Mouse (Mus musculus) heart, postnatal 36 days (tissue): Measurements from ENCODE around the gene Krt35. TPM values are rescaled to one million over a fixed set of nuclear protein-coding genes. Genes with fewer than 3 reads are reported as not detected.

Experiments
- DNase-seq, 2 experiments: peaks; one replicate each; pipeline ENCODE4 v3.0.0; 2021 to 2022
- intact Hi-C: fragments of 180-260 bp; cut with DNase I; formaldehyde crosslinking; loops from one replicate; pipeline ENCODE4 v1.15.1; 2025
- total RNA-seq, 2 experiments: library from RNA; stranded (reverse); gene quantifications; 2 replicates each; pipeline ENCODE4 v1.2.3; 2021

Krt35 gene
- total RNA-seq, result not detected

DNA sequence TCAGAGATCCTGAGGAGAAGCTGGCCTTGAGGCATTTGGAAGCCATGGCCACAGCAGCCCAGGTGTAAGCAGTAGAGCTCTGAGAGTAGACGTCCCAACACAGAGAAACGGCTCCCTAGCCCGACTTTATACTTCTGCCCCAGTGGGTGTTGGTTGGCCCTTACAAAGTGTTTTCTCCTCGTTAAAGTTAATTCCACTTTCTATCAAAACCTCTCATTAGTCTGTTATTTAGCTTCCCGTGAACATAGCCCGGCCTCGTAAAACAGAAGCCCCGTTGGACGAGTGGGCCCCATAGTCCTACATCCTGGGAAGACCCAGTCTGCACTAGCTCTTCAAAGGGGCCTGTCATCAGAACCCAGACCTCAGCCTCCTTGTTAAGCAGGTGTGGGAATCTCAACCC is at the start of gene Krt35:
TSS of gene Krt35 (minus strand) at position 101 of the 400 bp plus-strand sequence.
- DNase-seq, result no peak
- intact Hi-C loops, result no loop called here

DNA sequence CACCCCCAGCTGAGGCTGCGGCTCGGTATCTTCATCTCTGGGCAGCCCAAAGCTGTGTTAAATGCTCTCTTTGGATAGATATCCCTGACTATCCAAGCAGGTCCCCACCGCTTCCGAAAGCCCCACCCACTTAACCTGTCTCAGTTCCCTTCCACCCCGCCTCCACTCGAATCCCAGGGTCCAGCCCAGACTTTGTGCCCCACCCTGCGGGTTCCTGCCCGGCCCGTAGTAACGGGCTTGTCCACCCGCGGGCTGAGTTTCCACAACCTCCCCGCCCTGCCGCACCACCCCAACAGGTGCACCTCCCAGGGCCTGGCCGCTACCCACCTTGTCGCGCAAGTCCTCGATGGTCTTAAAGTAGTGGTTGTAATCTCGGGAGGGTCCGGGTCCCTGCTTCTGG is 49.1 kb upstream of the Krt35 start:
- intact Hi-C loops, result no loop called here
- no peak for DNase-seq

DNA sequence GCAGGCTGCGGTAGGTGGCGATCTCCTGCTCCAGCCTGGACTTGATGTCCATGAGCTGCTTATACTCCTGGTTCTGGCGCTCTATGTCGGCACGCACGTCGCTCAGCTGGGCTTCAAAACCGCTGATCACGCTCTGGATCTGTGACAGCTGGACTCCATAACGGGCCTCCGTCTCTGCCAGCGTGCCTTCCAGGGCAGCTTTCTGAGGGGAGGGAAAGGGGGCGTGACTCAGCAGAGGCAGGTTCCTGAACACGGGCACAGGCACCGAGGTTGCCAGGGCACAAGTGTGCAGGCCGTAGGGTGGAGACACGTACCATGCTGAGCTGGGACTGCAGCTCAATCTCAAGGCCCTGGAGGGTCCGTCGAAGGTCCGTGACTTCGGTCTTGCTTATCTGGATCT is 44.9 kb upstream of the Krt35 start:
- no peak for DNase-seq
- intact Hi-C loops, result no loop called here

DNA sequence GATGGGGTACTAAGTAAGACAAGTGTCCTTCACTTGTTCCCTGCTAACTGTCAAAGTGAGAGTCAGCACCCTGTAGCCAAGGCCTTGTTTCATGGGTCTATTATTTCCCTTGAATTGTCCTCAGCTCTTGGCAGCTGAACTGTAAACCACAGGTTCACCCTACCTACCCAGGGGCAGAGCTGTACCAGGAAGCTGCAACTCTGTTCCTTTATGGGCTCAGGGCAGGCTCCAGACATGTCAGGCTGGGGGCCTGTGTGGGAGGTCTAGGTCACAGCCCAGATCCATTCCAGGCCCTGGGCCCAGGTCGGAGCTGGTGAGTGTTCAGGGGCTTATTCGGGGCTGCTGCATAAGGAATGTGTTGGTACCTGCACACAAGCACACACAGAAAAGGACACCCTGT is 43.4 kb upstream of the Krt35 start:
- DNase-seq, result no peak
- intact Hi-C loops, result no loop called here

DNA sequence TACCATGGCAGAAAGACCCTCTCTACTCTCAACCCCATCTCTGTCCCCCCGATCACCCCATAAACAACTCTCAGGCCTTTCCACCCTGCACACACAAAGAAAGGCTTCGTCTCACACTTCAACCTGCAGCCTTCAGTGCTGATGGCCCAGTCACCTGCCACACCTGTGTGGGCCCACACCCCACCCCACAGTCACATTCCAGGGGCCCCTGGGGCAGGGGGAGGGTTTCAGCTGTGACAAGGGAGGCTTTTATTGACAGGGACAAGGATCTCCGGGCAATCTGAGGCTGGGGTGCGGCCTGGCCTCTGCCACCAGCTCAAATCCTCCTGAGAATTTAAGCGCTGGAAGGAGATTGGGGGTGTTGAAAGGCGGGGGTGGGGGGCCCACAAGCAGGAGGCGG is 42.8 kb upstream of the Krt35 start:
- intact Hi-C loops, result no loop called here
- no peak for DNase-seq

DNA sequence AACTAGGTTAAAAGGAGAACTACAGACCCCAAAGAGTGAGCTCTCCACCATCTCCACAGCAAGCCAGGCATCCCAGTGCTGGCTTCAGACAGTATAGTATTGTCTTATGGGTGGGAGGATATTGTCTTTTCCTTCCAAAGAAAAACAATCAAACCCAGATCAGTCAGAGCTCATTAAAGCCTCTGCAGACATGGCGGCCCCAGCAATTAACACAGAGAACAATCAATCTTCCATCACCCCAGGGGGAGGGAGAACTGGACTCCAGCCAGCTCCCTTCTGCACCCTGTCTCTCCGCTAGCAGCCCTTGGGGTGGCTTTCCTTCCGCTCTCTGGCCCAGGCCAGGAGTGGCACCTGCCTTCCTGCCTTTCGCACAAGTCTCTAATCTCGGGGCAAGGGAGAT is 41.7 kb upstream of the Krt35 start:
- intact Hi-C loops, result no loop called here
- DNase-seq, result no peak

DNA sequence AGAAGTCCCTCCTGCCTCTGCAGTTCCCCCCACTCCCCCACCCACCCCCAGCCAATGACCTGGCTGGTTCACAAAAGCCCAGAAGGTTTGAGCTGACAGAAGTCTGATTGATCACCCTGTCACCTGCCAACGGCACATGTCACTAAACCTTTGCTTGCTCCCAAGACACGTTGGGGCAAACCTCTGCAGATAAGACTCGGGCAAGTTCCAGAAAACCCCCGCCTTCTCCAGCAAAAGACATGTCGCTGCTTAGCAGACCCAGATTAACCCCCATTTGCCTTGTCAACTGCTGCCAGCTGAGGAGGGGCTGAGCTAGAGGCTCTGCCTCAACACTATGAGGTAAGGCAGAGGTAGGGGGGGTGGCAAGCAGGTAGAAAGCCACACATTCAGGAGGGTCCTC is 40.5 kb upstream of the Krt35 start:
- DNase-seq, result no peak
- intact Hi-C loops, result no loop called here

DNA sequence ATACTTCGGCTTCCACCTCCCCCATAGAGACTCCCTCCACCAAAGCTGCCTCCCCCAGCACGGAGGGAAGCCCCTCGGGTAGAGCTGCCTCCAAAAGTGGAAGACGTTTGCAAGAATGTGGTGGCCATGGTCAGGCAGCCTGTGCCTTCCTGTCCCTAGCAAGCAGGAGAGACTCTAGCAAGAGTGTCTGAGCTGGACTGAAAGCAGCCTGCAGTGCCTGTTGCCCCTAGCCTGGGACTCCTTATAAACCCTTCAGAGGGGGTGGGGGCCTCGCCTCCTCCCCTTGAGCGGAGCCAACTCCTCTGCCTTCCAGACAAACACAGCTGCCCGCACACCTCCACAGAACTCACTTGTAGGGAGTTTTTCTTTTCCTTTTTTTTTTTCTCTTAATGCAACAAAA is 39.7 kb upstream of the Krt35 start, which contains the start of gene Krt15:
TSS of gene Krt15 (minus strand) at position 198 of the 400 bp plus-strand sequence.
- no peak for DNase-seq
- intact Hi-C loops, result no loop called here

DNA sequence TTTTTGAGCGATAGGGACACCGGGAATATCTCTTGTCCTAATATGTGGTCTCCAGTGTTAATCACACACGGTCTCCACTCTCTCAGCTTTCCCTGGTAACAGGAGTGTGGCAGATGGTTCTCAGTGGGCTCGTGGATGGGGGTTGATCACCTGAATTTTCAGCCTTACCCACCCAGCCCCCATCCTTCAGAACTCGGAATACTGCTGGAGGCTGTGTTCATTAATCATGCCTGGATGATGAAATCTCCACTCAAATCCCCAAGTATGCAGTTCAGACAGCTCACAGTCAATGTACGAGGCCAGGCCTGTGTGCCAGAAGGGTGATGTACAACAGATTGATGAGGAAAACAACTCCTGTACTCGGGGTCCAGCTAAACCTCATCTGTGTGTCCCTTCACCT is 28.9 kb upstream of the Krt35 start:
- DNase-seq, result no peak
- intact Hi-C loops, result no loop called here

DNA sequence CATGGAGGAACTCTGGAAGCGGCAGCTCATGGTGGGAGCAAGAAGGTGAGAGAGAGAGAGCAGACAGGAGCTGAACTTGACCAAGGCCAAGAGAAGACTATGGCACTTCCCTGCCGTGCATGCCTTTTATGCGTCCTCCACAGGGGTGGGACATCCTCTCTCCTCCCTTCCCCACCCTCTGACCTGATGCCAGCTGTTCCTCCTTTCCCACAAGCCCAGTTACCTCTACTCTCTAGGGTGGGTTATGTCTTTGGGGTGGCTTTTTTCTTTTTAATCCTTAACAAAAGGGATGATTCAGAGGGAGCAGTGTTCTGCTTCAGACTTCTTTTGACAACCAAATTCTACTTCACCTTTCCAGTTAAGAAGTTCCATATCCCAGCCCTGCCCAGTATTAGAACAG is 25.4 kb upstream of the Krt35 start, which contains the start of gene Krt13:
TSS of gene Krt13 (minus strand) at position 101 of the 400 bp plus-strand sequence.
- DNase-seq, result no peak
- intact Hi-C loops, result no loop called here

DNA sequence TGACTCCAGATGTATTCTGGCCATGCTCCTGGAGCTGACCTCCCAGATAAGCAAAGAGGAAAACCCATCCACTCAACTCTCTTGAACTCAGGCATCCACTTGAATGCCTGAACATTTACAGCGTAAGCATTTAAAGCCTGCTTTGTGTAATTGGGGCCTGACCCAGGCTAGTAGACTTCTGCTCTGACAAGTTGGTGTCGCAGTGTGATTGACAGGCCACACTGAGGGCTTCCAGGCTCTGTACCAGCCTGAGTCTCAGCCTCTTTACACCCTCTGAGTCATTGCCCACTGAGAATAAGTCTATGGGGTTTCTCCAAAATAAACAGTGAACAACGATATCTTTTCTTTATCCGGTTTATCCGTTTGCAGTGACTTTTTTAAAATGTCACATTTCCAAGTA is 24.3 kb upstream of the Krt35 start:
- no peak for DNase-seq
- intact Hi-C loops, result no loop called here

DNA sequence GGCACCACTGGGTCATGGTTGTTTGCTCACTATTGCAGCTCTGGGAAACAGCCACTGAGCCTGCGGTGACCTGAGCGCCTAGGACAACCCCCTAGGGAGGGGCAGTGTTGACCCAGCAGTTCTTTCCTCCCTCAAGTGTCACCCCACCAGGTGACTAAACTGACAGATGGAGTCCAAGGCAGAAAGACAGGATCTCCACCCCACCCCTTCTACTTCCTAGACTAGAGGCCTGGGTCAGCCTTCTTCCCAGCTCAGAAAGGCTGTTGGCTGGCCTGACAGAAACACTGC is 17.6 kb upstream of the Krt35 start:
- DNase-seq, result no peak
- intact Hi-C loops, result no loop called here

DNA sequence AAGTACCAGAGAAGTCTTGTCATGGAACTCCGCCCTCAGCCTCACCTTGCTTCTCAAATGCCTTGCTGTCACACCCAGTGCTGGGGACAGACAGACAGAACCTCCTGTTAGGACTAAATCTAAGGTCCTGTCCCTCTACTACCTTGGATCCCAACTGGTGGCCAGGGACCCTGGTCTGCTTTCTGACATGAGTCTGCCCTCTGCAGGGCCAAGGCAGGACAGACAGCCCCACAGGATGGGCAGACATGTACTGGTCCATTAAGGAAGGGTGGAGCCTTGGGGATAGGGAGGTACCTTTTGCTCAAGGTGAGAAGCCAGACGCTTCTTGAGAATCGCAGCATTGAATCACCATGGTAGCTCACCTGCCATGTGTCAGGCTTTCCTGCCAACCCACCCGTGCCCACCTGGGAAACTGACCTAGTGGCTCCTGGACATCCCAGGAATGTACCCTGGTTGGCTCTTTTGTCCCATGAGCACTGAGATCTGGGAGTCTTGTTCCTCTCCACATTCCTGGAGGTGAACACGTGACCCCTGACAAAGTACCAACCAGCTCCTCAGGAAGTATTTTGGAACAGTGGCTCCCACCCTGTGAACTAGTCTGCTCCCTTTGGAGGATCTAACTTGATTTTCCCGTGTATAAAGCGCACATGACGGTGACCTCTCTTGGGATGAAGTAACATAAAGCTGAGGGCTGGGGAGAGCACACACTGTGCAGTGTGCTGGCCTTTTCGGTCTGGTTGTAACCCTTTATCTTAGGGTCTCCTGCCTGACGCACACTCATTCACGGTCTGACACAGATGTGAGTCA is 17.1 kb upstream of the Krt35 start:
- DNase-seq, result no peak
- intact Hi-C loops, result no loop called here

DNA sequence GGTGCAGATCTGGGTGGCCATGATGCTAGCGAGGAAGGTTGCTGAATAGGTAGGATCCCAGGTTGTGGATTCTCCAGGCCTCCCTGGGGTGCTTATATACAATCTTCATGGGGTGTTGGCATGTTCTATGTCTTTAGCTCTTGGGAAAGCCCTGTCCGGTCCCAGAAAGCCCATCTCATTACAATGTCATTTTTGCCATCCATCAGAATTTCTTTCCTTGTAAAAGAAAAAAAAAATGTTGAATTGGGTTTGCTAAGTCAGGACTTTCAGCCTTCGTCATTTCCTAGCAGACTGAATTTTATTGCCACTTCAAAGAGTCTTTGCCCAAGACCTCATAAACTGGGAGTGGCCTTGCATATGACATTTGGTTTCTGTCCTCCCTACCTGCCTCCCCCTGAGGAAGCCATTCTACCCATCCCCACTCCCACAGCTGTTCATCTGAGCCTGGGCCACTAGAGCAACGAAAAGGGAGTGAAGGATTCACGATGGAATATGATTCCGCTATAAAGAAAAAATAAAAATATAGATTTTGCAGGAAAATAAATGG is 9.6 kb upstream of the Krt35 start, which contains the start of gene Krt36:
TSS of gene Krt36 (minus strand) at position 51 of the 547 bp plus-strand sequence.
- DNase-seq, result no peak
- intact Hi-C loops, result no loop called here

DNA sequence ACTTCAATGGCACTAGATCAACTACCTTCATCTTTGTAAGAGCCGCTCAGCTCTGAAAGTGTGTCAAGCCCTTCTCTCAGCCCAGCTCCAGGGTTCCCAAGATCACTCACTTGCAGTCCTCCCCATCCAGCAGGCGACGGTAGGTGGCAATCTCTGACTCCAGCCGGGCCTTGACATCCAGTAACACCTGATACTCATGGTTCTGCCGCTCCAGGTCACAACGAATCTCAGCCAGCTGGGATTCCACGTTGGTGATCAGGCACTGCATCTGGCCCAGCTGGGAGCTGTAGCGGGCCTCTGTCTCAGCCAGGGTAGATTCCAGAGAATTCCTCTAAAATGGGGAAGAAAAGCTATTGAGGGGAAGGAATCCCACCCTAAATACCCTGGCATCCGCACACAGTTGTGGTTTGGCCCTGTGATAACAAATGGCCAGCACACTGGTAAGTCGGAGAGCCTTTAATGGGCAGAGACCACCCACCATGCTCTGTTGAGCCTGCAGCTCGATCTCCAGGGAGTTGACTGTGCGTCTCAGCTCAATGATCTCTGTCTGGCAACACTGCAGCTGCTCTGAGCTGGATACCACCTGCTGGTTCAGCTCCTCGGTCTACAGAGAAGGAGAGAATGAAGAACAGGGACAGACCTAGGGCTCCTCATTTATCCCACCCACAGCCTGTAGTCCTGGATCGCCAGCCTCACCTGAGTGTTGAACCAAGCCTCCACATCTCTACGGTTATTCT is 6.8 kb upstream of the Krt35 start:
- no peak for DNase-seq
- intact Hi-C loops, result no loop called here

DNA sequence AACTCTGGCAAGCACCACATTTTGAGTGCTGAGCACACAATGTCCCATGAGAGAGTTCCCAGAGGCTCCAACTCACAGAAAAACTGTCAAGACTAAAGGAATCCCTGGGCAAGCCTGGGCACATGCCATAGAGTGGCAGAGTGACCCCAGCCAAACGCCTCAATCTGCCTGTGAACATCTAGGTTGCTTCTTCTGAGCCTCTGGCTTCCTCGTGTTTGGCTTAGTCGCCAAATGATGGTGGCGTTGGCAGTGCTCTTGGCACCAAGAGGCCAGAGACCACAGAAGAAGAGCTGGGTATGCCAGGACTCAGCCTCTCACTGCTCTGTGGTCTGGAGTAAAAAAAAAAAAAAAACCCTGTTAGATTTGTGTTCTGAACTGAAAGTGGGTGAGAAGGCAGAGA is 4.3 kb upstream of the Krt35 start:
- DNase-seq, result no peak
- intact Hi-C loops, result no loop called here

DNA sequence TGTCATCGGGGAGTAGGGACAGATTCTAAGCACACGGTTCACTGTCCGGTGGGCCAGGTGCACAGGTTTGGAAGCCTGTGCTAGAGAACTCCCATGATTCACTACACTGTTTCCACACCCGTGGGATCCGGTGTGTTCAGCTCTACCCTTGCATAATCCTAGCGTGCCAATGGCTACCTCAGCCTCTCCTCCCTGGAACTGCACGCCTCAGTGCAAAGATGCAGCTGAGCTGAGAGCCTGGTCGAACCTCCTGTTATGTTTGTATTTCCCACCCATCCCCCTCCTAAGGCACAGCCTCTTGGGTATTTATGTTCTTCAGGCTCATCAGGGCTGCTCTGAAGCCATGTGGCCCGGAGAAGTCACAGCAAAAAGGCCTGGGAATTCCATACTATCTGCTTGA is 1.8 kb upstream of the Krt35 start:
- intact Hi-C loops, result no loop called here
- DNase-seq, result no peak

DNA sequence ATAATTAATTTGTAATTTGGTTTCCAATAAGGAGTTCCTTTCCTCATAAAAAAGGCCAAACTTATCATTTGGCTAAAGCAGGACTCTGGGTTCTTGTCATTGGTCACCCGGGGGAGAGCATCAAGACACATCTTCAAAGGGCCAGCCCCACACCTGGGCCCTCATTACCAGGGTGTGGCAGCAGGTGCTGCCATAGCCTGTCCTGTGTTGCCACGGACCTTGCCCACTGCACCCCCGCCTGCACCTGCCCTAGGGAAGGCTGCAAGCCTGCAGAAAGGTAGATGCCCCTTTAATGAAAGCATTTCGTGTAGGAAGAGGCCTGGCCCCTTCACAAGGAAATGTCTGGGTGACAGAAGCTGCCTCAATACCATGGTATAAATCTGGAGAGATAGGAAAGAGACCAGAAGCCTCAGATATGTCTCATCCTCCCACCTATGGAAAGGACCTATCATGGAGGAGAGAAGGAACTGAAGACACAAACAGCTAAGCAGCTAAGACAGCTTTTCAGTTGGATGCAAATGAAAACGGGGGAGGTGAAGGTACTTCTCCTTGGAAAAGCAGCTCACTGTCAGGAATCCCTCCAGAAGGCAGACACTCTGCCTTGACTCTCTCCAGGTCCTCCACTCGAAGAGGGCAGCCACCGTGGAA is 7.5 kb downstream of the Krt35 start:
- intact Hi-C loops, result no loop called here
- DNase-seq, result no peak

DNA sequence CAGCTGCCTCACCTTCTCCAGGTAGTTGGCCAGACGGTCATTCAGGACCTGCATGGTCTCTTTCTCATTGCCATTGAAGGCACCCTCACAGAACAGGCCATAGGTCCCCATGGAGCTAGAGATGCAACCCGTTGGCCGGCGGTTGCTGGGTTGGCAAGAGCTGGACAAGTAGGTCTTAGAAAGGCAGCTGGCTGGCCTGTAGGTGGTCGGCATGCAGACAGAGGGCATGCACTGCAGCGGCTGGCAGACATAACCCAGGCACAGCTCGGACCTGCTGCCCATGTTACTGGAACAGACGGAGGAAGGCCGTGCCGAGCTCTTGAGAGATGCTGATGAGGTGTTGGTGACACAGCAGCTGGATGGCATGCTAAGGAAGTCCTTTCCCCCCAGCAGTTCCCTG is 8.2 kb downstream of the Krt35 start, which contains the start of gene Krt32:
TSS of gene Krt32 (minus strand) at position 366 of the 400 bp plus-strand sequence.
- DNase-seq, result no peak
- intact Hi-C loops, result no loop called here

DNA sequence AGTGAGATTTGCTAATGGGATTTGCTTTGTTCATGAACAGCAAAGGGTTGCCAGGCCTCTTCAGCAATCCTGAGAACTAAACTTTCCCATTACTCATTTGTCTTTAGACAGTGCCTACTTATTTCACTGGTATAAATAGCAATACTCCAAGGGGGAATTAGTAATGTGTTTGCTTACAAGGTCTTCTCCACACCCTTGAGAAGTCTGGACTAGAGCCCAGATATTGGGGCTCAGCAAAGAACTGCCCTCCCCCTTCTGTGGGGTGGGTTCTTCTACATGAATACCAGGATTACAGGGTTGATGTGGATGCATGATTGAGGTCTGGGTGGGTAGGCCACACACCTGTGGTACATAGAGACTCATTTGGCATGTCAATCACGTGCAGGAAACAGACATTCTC is 22.2 kb downstream of the Krt35 start:
- no peak for DNase-seq
- intact Hi-C loops, result no loop called here

DNA sequence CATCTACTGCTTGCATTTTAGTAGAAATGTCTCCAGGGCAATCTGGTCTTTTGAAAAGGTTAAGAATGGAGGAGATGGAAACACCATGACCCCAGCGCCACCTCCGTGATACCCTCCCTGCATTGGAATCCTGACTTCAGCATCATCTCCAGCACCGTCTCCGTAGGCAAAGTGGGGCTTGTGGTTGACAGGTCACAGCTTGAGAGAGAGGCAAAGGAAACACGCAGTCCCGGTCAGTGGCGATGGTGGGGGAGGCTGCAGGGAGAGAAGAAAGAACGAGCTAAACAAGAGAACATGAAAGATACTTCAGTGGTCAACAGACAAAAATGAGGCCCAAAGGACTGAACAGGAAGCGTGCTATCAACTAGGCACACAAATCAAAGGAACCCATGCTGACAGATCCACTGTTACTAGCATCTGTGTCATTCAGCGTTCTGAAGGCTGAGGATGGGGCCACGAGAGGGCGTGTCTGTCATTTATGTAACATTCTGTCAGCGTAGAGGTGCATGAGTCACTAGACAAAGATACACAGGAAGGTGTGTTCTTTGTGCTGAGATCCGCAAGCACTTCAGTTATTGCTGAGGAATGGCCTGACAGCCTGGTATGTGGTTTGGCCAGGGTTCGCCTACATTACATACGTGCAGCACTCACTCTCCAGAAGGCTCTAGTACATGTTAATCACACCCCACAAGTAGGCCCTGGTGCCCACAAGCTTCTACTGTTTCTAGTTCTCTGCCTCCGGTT is 28.6 kb downstream of the Krt35 start:
- no peak for DNase-seq
- intact Hi-C loops, result loop anchor here (5.0 kb wide), 1 partner anchor 100 kb away; no protein-coding TSS in a partner anchor
